8 mouse cellular contexts compared by ENCODE assay signal in genomic region chr8:75132485-75132884, GRCm38 (mm10). TPM values are rescaled to one million over a fixed set of nuclear protein-coding genes. Genes with fewer than 3 reads are reported as not detected.
DNase-seq lines count a peak whose midpoint lies in the region; ATAC-seq and TF ChIP-seq lines count a peak whose summit lies in the region.

No protein-coding gene starts in this region.

- no peaks in the 10 kb centered on the region for H3K27me3 ChIP-seq in hindbrain, postnatal 0 days (ENCODE audit: insufficient read depth, low read length)
- H3K27me3 ChIP-seq in hindbrain, embryonic 13.5 days: no peaks in the 10 kb centered on the region
- H3K27me3 ChIP-seq in ES-Bruce4 (ENCODE audit: control insufficient read depth, insufficient read depth, low read length, poor library complexity, severe bottlenecking): no peaks in the 10 kb centered on the region
- no peaks in the 10 kb centered on the region for H3K27me3 ChIP-seq in forebrain, embryonic 13.5 days

- ATAC-seq in hindbrain, postnatal 0 days: 0 out of 2 replicates have a peak, but pooled peaks have one; percentile 31
- ATAC-seq in hindbrain, embryonic 13.5 days (ENCODE audit: low FRiP score): no peak
- ATAC-seq in forebrain, embryonic 13.5 days: no peak

- TF ChIP-seq CTCF in hindbrain, postnatal 0 days (IDR thresholded peaks at IDR 0.05; ENCODE audit: low read depth): peak; percentile 81
- TF ChIP-seq CTCF in ES-Bruce4 (IDR thresholded peaks at IDR 0.05; ENCODE audit: low read depth, low read length): peak; percentile 74
- TF ChIP-seq CTCF in brain, embryonic 14.5 days (IDR thresholded peaks at IDR 0.05; ENCODE audit: borderline replicate concordance, extremely low read depth, insufficient read depth, insufficient read length): peak; percentile 63

- no peak for TF ChIP-seq EP300 in ES-Bruce4 (IDR thresholded peaks at IDR 0.05; ENCODE audit: insufficient read depth, low read depth, low read length)

- no peak overlapping the region for H3K27ac ChIP-seq in hindbrain, postnatal 0 days
- no peak overlapping the region for H3K27ac ChIP-seq in hindbrain, embryonic 13.5 days
- H3K27ac ChIP-seq in ES-Bruce4 (ENCODE audit: insufficient read depth, low read length): no peak overlapping the region
- no peak overlapping the region for H3K27ac ChIP-seq in forebrain, embryonic 13.5 days

- no peak for TF ChIP-seq POLR2A in ES-Bruce4 (IDR thresholded peaks at IDR 0.05; ENCODE audit: insufficient read depth, low read length)
- TF ChIP-seq POLR2A in brain, embryonic 14.5 days (IDR thresholded peaks at IDR 0.05; ENCODE audit: borderline replicate concordance, extremely low read depth, insufficient read depth, insufficient read length, poor library complexity, severe bottlenecking): no peak

- WGBS in hindbrain, postnatal 0 days: 16% methylated on average over 3 of the region's 3 CpGs
- 18% methylated on average over 3 of the region's 3 CpGs for WGBS in hindbrain, embryonic 13.5 days
- WGBS in forebrain, embryonic 13.5 days: 15% methylated on average over 3 of the region's 3 CpGs

- intact Hi-C loops in left cerebral cortex, postnatal 25 days (cut with DNase I): loop anchor here (1.0 to 2.0 kb wide), 2 partner anchors 102 to 140 kb away; no protein-coding TSS in a partner anchor

- H3K36me3 ChIP-seq in hindbrain, postnatal 0 days (ENCODE audit: insufficient read depth, low read length): 0 out of 2 replicates have a peak, but pooled peaks cover 3% of the 10 kb centered on the region
- H3K36me3 ChIP-seq in hindbrain, embryonic 13.5 days: peaks cover 14% of the 10 kb centered on the region
- peaks cover 27% of the 10 kb centered on the region for H3K36me3 ChIP-seq in ES-Bruce4 (ENCODE audit: control insufficient read depth, insufficient read depth, low read length, poor library complexity, severe bottlenecking)
- H3K36me3 ChIP-seq in forebrain, embryonic 13.5 days (ENCODE audit: poor library complexity, severe bottlenecking): peaks cover 24% of the 10 kb centered on the region

- no peaks in the 10 kb centered on the region for H3K9me3 ChIP-seq in hindbrain, postnatal 0 days (ENCODE audit: low read length)
- H3K9me3 ChIP-seq in hindbrain, embryonic 13.5 days: no peaks in the 10 kb centered on the region
- H3K9me3 ChIP-seq in ES-Bruce4 (replicated peaks; ENCODE audit: control insufficient read depth, insufficient read depth, low read length, poor library complexity, severe bottlenecking): no peaks in the 10 kb centered on the region
- no peaks in the 10 kb centered on the region for H3K9me3 ChIP-seq in forebrain, embryonic 13.5 days (replicated peaks)

- H3K4me2 ChIP-seq in hindbrain, postnatal 0 days (ENCODE audit: low read depth, low read length): no peak overlapping the region
- no peak overlapping the region for H3K4me2 ChIP-seq in hindbrain, embryonic 13.5 days
- no peak overlapping the region for H3K4me2 ChIP-seq in forebrain, embryonic 13.5 days

- no peak overlapping the region for H3K9ac ChIP-seq in hindbrain, postnatal 0 days (replicated peaks; ENCODE audit: low read length)
- no peak overlapping the region for H3K9ac ChIP-seq in hindbrain, embryonic 13.5 days
- no peak overlapping the region for H3K9ac ChIP-seq in ES-Bruce4 (ENCODE audit: low read depth, poor library complexity, severe bottlenecking)
- no peak overlapping the region for H3K9ac ChIP-seq in forebrain, embryonic 13.5 days

- no peak overlapping the region for H3K4me3 ChIP-seq in hindbrain, postnatal 0 days (ENCODE audit: low read length)
- no peak overlapping the region for H3K4me3 ChIP-seq in hindbrain, embryonic 13.5 days
- no peak overlapping the region for H3K4me3 ChIP-seq in ES-Bruce4 (ENCODE audit: low read depth, low read length)
- H3K4me3 ChIP-seq in forebrain, embryonic 13.5 days: no peak overlapping the region

- DNase-seq in hindbrain, postnatal 0 days (ENCODE audit: low spot score): peak; percentile 70
- DNase-seq in brain, embryonic 14.5 days (ENCODE audit: low read depth): peak; percentile 61
- peak; percentile 31 to 40 for DNase-seq in frontal cortex, postnatal 25 days (ENCODE audit: low spot score in 2 of 2)
- DNase-seq in left cerebral cortex, postnatal 25 days (ENCODE audit: low spot score in 2 of 2): peak; percentile 43 to 56
- peak; percentile 42 to 76 for DNase-seq in right cerebral cortex, adult 2 months (ENCODE audit: low spot score in 2 of 2)

- H3K4me1 ChIP-seq in hindbrain, postnatal 0 days (ENCODE audit: insufficient read depth, low read length): no peaks in the 10 kb centered on the region; the same call in 1 of the 2 replicates
- 0 out of 2 replicates have a peak, but pooled peaks cover 3% of the 10 kb centered on the region for H3K4me1 ChIP-seq in hindbrain, embryonic 13.5 days (replicated peaks)
- no peaks in the 10 kb centered on the region for H3K4me1 ChIP-seq in ES-Bruce4 (ENCODE audit: control insufficient read depth, insufficient read depth, low read length)
- peaks cover 6% of the 10 kb centered on the region; the same call in 1 of the 2 replicates for H3K4me1 ChIP-seq in forebrain, embryonic 13.5 days

RNA-seq across cellular contexts. Expression of gene Mcm5, which starts 23.1 kb away (rescaled TPM):
- 41.0 and 43.0 TPM in 2 replicates for total RNA-seq in hindbrain, postnatal 0 days (2014; rRNA removed)
- 27.7 and 28.4 TPM in 2 replicates for polyA plus RNA-seq in hindbrain, postnatal 0 days (2015; fragmentation: Nextera tagmentation; extraction: Ambion mirVana)
- polyA plus RNA-seq in hindbrain, embryonic 13.5 days (2015; fragmentation: Nextera tagmentation; extraction: Ambion mirVana): 41.2 and 42.7 TPM in 2 replicates
- polyA plus RNA-seq in ES-Bruce4 (2011; ENCODE audit: insufficient read depth, insufficient read length, low read depth, missing spikeins): 170 and 177 TPM in 2 replicates
- 53.3 and 80.6 TPM in 2 replicates for polyA plus RNA-seq in brain, embryonic 14.5 days (2012; rRNA removed)
- total RNA-seq in left cerebral cortex, postnatal 25 days (2021): 1 to 10 TPM; 7.8 to 9.4 TPM
- polyA plus RNA-seq in forebrain, embryonic 13.5 days (2015; fragmentation: Nextera tagmentation; extraction: Ambion mirVana): 132 and 151 TPM in 2 replicates

RNA-seq across cellular contexts. Expression of gene Hmox1, which starts 39.1 kb away (rescaled TPM):
- total RNA-seq in hindbrain, postnatal 0 days (2014; rRNA removed): 12.1 and 14.6 TPM in 2 replicates
- polyA plus RNA-seq in hindbrain, postnatal 0 days (2015; fragmentation: Nextera tagmentation; extraction: Ambion mirVana): 16.2 and 21.3 TPM in 2 replicates
- 13.7 and 16.6 TPM in 2 replicates for polyA plus RNA-seq in hindbrain, embryonic 13.5 days (2015; fragmentation: Nextera tagmentation; extraction: Ambion mirVana)
- polyA plus RNA-seq in ES-Bruce4 (2011; ENCODE audit: insufficient read depth, insufficient read length, low read depth, missing spikeins): 81.6 and 86.3 TPM in 2 replicates
- 9.1 and 16.2 TPM in 2 replicates for polyA plus RNA-seq in brain, embryonic 14.5 days (2012; rRNA removed)
- 1 to 10 TPM; 4.6 to 5.4 TPM for total RNA-seq in left cerebral cortex, postnatal 25 days (2021)
- polyA plus RNA-seq in forebrain, embryonic 13.5 days (2015; fragmentation: Nextera tagmentation; extraction: Ambion mirVana): 11.3 and 12.8 TPM in 2 replicates
